Mouse (Mus musculus) midbrain, postnatal 0 days (tissue): ENCODE measurements around the gene Phf5a. TPM values are rescaled to one million over a fixed set of nuclear protein-coding genes. Genes with fewer than 3 reads are reported as not detected.

Experiments used
- ATAC-seq: fragments of 200-750 bp; cut with Nextera tagmentation; 2 replicates; pipeline ENCODE4 v1.8.0; 2017; ENCODE audit warnings: moderate number of reproducible peaks, mild to moderate bottlenecking, moderate TSS enrichment, moderate library complexity; ENCODE audit not compliant: low FRiP score
- DNase-seq: peaks from one replicate; pipeline ENCODE4 v3.0.0-alpha.2; 2015; ENCODE audit warnings: low spot score
- H3K27ac ChIP-seq: fragments of 300-500 bp; sonication (generic); 2 replicates; pipeline ENCODE4 v1.5.1; 2014; ENCODE audit warnings: low read depth, mild to moderate bottlenecking, low read length, mixed read lengths
- H3K27me3 ChIP-seq: fragments of 300-500 bp; sonication (generic); 2 replicates; pipeline ENCODE4 v1.6.1; 2014; ENCODE audit warnings: low read length, control low read depth, mixed read lengths; ENCODE audit not compliant: insufficient read depth
- H3K36me3 ChIP-seq: fragments of 300-500 bp; sonication (generic); 2 replicates; pipeline ENCODE4 v1.6.1; 2014; ENCODE audit warnings: low read length, control low read depth, mixed read lengths; ENCODE audit not compliant: insufficient read depth
- H3K4me1 ChIP-seq: fragments of 300-500 bp; sonication (generic); 2 replicates; pipeline ENCODE4 v1.6.1; 2014; ENCODE audit warnings: mild to moderate bottlenecking, control low read depth, antibody characterized with exemption, low read length, mixed read lengths; ENCODE audit not compliant: insufficient read depth
- H3K4me2 ChIP-seq: fragments of 300-500 bp; sonication (generic); 2 replicates; pipeline ENCODE4 v1.6.1; 2014; ENCODE audit warnings: low read depth, mild to moderate bottlenecking, low read length, mixed read lengths; ENCODE audit not compliant: poor library complexity, severe bottlenecking
- H3K4me3 ChIP-seq: fragments of 300-500 bp; sonication (generic); 2 replicates; pipeline ENCODE4 v1.5.1; 2014; ENCODE audit warnings: low read depth, mild to moderate bottlenecking, low read length, moderate library complexity
- H3K9ac ChIP-seq: fragments of 300-500 bp; sonication (generic); replicated peaks from 2 replicates; pipeline ENCODE4 v1.6.1; 2014; ENCODE audit warnings: mild to moderate bottlenecking, low read length, moderate library complexity, mixed read lengths; ENCODE audit not compliant: poor library complexity, severe bottlenecking
- H3K9me3 ChIP-seq: fragments of 300-500 bp; sonication (generic); 2 replicates; pipeline ENCODE4 v1.6.1; 2016; ENCODE audit warnings: low read length, control low read depth
- CTCF ChIP-seq: IDR thresholded peaks from 2 replicates; pipeline ENCODE4 v1.5.1; 2016; ENCODE audit warnings: antibody characterized with exemption, mild to moderate bottlenecking
- WGBS: fragments of 180-500 bp; shearing (Covaris S2); extraction: QIAGEN DNeasy Blood & Tissue Kit; methylation state at CpG from one replicate; pipeline ENCODE4 v1.1.7; 2014; 5-methylcytosine and 5-hydroxymethylcytosine counted together
- polyA plus RNA-seq: library from polyadenylated mRNA; unstranded; fragments of >200 nt; fragmentation: Nextera tagmentation; extraction: Ambion mirVana; gene quantifications from 2 replicates; pipeline ENCODE4 v1.2.1, GENCODE M21; 2015
- total RNA-seq: library from RNA; depleted of rRNA; stranded (reverse); fragments of >200 nt; gene quantifications from 2 replicates; pipeline ENCODE4 v1.2.3, GENCODE M21; 2014

The Phf5a gene
- total and polyA plus RNA-seq, 2 experiments from 2014 or later, result 34.1 to 107 TPM

- Histone ChIP-seq H3K9me3 (no peaks in the 10 kb centered on the region), H3K4me3 (peak overlapping the region; percentile 12; the same call in 1 of the 2 replicates), H3K9ac (peak overlapping the region; percentile 19), H3K36me3 (no peaks in the 10 kb centered on the region), H3K27ac (no peak overlapping the region), H3K4me2 (peak overlapping the region; percentile 37), H3K27me3 (no peaks in the 10 kb centered on the region), H3K4me1 (no peaks in the 10 kb centered on the region)
- peak; percentile 50 for DNase-seq
- peak; percentile 71; the same call in 1 of the 2 replicates for ATAC-seq
- no peak for TF ChIP-seq CTCF
- WGBS, result 6% methylated on average over 33 of the region's 33 CpGs
These were observed 35.4 kb downstream of the Phf5a start for GRCm38 (mm10) chr15:81836124-81836821.

DNA sequence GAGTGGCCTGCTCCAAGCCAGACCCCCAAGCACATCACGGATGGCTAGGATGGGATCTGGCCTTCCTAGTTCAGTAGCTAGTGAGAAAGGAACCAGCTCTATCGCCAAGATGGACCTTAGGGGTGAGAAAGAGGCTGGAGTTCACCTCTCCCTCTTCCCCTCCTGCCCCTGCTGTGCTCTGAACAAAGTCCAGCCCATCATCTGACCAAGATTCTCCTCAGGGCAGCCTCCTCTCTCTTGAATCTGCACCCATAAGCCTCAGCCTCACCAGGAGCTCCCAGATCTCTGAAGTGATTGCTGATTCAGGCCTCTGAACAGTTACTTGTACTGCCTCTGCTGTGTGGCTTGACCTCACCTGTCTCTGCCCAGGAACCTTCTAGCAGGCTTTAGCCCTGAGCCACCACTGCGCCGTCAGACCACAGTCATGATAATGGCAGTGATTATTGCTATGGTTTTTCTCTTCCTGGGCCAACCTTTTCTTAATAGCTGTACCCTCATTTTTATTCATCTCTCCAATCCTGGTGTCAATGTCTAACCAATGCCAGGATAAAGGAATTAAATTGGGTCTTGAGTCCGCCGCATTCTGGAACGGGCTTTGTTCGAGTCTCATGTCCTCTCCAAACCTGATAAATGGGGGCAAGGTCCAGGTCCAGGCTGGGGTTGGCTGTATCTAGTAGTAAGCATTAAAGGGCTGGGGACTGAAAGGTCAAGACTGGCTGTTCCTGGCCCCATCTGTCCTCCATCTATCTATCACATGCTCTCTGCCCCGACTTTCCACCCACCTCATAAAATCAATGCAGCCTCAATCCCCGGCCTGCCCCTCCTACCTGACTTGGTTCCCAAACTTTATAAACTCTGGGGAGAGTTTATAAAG is 36.5 kb downstream of the Phf5a start:
- Histone ChIP-seq H3K4me1 (no peaks in the 10 kb centered on the region), H3K27ac (no peak overlapping the region), H3K9me3 (no peaks in the 10 kb centered on the region), H3K4me2 (no peak overlapping the region), H3K9ac (no peak overlapping the region), H3K27me3 (no peaks in the 10 kb centered on the region), H3K4me3 (no peak overlapping the region), H3K36me3 (no peaks in the 10 kb centered on the region)
- no peak for TF ChIP-seq CTCF
- no peak for ATAC-seq
- 79% methylated on average over 10 of the region's 10 CpGs for WGBS
- no peak for DNase-seq

DNA sequence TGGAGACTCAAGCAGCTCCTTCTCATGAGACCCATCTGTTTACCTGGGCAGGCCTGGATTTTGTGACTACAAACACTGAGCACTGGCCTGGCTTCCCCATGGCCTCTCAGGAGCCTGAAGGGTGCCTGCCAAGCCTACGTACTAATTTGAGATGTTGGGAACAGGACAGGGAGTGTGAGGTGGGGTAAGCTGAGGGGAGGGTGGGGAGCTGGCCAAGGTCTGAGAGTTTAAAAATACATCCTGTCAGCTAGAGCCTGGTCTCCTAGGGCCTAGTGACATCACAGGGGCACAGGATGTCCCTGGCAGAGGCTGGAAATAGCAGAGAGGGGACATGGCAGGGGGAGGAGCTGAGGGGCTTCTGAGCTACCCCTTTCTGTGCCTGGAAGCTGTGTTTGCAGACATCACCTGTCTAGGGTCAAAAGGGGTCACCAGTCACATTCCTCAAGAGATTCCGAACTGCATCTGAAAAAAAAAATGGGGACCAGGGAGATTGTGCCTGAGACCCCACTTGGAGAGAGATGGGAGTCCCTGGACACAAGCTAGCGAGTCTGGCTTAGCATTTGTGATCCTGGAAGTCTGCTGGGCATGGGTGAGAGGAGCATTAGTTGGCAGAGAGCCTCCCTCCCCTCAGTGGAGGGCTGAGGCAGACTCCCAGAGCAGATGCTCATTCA is 37.4 kb downstream of the Phf5a start:
- no peaks in the 10 kb centered on the region for H3K27me3 ChIP-seq
- H3K4me2 ChIP-seq, result no peak overlapping the region
- ATAC-seq (no peak), DNase-seq (no peak)
- no peak for TF ChIP-seq CTCF
- no peak overlapping the region for H3K4me3 ChIP-seq
- H3K4me1 ChIP-seq, result no peaks in the 10 kb centered on the region
- H3K36me3 ChIP-seq, result 0 out of 2 replicates have a peak, but pooled peaks cover under 1% of the 10 kb centered on the region
- no peak overlapping the region for H3K9ac ChIP-seq
- H3K9me3 ChIP-seq, result no peaks in the 10 kb centered on the region
- WGBS, result 62% methylated on average over 3 of the region's 3 CpGs
- no peak overlapping the region for H3K27ac ChIP-seq

- Histone ChIP-seq H3K9ac (no peak overlapping the region), H3K9me3 (no peaks in the 10 kb centered on the region), H3K36me3 (peaks cover 7% of the 10 kb centered on the region; the same call in 1 of the 2 replicates), H3K27ac (no peak overlapping the region), H3K4me1 (no peaks in the 10 kb centered on the region), H3K4me3 (no peak overlapping the region), H3K4me2 (no peak overlapping the region), H3K27me3 (no peaks in the 10 kb centered on the region)
- WGBS, result 77% methylated on average over 4 of the region's 4 CpGs
- DNase-seq (no peak), ATAC-seq (no peak)
- no peak for TF ChIP-seq CTCF
These were observed 38.2 kb downstream of the Phf5a start for GRCm38 (mm10) chr15:81833481-81833880.

GRCm38 (mm10) chr15:81832219-81832618 is 39.5 kb downstream of the Phf5a start:
- Histone ChIP-seq H3K4me2 (no peak overlapping the region), H3K9ac (no peak overlapping the region), H3K4me1 (no peaks in the 10 kb centered on the region), H3K27me3 (no peaks in the 10 kb centered on the region), H3K27ac (no peak overlapping the region), H3K36me3 (peaks cover 14% of the 10 kb centered on the region), H3K9me3 (no peaks in the 10 kb centered on the region), H3K4me3 (no peak overlapping the region)
- DNase-seq, result no peak
- no peak for TF ChIP-seq CTCF
- no peak for ATAC-seq
- WGBS, result 97% methylated on average over 3 of the region's 3 CpGs
